Mouse (Mus musculus): ENCODE results near the gene Kcnj5. TPM values are rescaled to one million over a fixed set of nuclear protein-coding genes. Genes with fewer than 3 reads are reported as not detected.

The Kcnj5 gene
- polyA plus RNA-seq, 1 experiment from 2014 or later: 2.4 TPM

Other genes starting within 250 kb of the Kcnj5 start
- 5.0 and 5.9 TPM in 2 replicates for gene Arhgap32, start 228.2 kb downstream of the Kcnj5 start, polyA plus RNA-seq (2015; fragmentation: Nextera tagmentation; extraction: Ambion mirVana)
- not detected in 2 replicates for gene Kcnj1, start 28.1 kb upstream of the Kcnj5 start, polyA plus RNA-seq (2015; fragmentation: Nextera tagmentation; extraction: Ambion mirVana)
- gene Fli1, start 198.5 kb upstream of the Kcnj5 start, polyA plus RNA-seq (2015; fragmentation: Nextera tagmentation; extraction: Ambion mirVana): 34.4 and 35.2 TPM in 2 replicates